Mouse (Mus musculus) intestine, postnatal 0 days (tissue): ENCODE results near the gene Prpf6. TPM values are rescaled to one million over a fixed set of nuclear protein-coding genes. Genes with fewer than 3 reads are reported as not detected.

Experiments used
- ATAC-seq: fragments of 200-750 bp; cut with Nextera tagmentation; 2 replicates; pipeline ENCODE4 v1.8.0; 2017; ENCODE audit warnings: mild to moderate bottlenecking, moderate TSS enrichment, moderate library complexity
- H3K27ac ChIP-seq: fragments of 300-500 bp; sonication (generic); 2 replicates; pipeline ENCODE4 v1.5.1; 2014; ENCODE audit warnings: mild to moderate bottlenecking, low read depth, low read length, moderate library complexity
- H3K27me3 ChIP-seq: fragments of 300-500 bp; sonication (generic); replicated peaks from 2 replicates; pipeline ENCODE4 v1.6.1; 2014; ENCODE audit warnings: low read length, mixed read lengths; ENCODE audit not compliant: control insufficient read depth, insufficient read depth
- H3K36me3 ChIP-seq: fragments of 300-500 bp; sonication (generic); 2 replicates; pipeline ENCODE4 v1.6.1; 2014; ENCODE audit warnings: mild to moderate bottlenecking, moderate library complexity; ENCODE audit not compliant: control insufficient read depth, insufficient read depth
- H3K4me1 ChIP-seq: fragments of 300-500 bp; sonication (generic); replicated peaks from 2 replicates; pipeline ENCODE4 v1.6.1; 2014; ENCODE audit warnings: antibody characterized with exemption, low read length, mixed read lengths; ENCODE audit not compliant: control insufficient read depth, insufficient read depth
- H3K4me2 ChIP-seq: fragments of 300-500 bp; sonication (generic); replicated peaks from 2 replicates; pipeline ENCODE4 v1.6.1; 2014; ENCODE audit warnings: low read depth, mild to moderate bottlenecking, moderate library complexity
- H3K4me3 ChIP-seq: fragments of 300-500 bp; sonication (generic); 2 replicates; pipeline ENCODE4 v1.5.1; 2014; ENCODE audit warnings: low read depth, low read length
- H3K9ac ChIP-seq: fragments of 300-500 bp; sonication (generic); 2 replicates; pipeline ENCODE4 v1.6.1; 2014; ENCODE audit warnings: mild to moderate bottlenecking, low read depth, low read length
- H3K9me3 ChIP-seq: fragments of 300-500 bp; sonication (generic); 2 replicates; pipeline ENCODE4 v1.6.1; 2016; ENCODE audit warnings: mixed run types; ENCODE audit not compliant: control insufficient read depth
- CTCF ChIP-seq: sonication (generic); IDR thresholded peaks from 2 replicates; pipeline ENCODE4 v1.5.1; 2016; ENCODE audit warnings: low read depth, mild to moderate bottlenecking, control low read depth, antibody characterized with exemption, moderate library complexity
- WGBS: fragments of 180-500 bp; shearing (Covaris S2); extraction: QIAGEN DNeasy Blood & Tissue Kit; methylation state at CpG from one replicate; pipeline ENCODE4 v1.1.7; 2014; 5-methylcytosine and 5-hydroxymethylcytosine counted together
- microRNA-seq: library from miRNA; unstranded; fragments of <30 nt; microRNA quantifications from one replicate; pipeline ENCODE4, GENCODE M21; 2016
- polyA plus RNA-seq: library from polyadenylated mRNA; unstranded; fragments of >200 nt; fragmentation: Nextera tagmentation; extraction: Ambion mirVana; gene quantifications from 2 replicates; pipeline ENCODE4 v1.2.1, GENCODE M21; 2015

Gene Prpf6
- polyA plus RNA-seq, 1 experiment from 2014 or later = 30.6 TPM

GRCm38 (mm10) chr2:181695776-181696175 is 104.1 kb downstream of the Prpf6 start:
- no peaks in the 10 kb centered on the region for H3K36me3 ChIP-seq
- no peak for ATAC-seq
- no peak overlapping the region for H3K27ac ChIP-seq
- H3K27me3 ChIP-seq = no peaks in the 10 kb centered on the region
- no peak overlapping the region for H3K9ac ChIP-seq
- WGBS = 67% methylated on average over 1 of the region's 1 CpGs
- no peaks in the 10 kb centered on the region for H3K9me3 ChIP-seq
- TF ChIP-seq CTCF = no peak
- H3K4me3 ChIP-seq = no peak overlapping the region
- no peak overlapping the region for H3K4me2 ChIP-seq
- H3K4me1 ChIP-seq = 0 out of 2 replicates have a peak, but pooled peaks cover 4% of the 10 kb centered on the region

- Histone ChIP-seq H3K27me3 (no peaks in the 10 kb centered on the region), H3K4me2 (no peak overlapping the region), H3K27ac (no peak overlapping the region), H3K4me1 (0 out of 2 replicates have a peak, but pooled peaks cover 4% of the 10 kb centered on the region), H3K9ac (no peak overlapping the region), H3K36me3 (no peaks in the 10 kb centered on the region), H3K4me3 (no peak overlapping the region), H3K9me3 (no peaks in the 10 kb centered on the region)
- no peak for TF ChIP-seq CTCF
- no peak for ATAC-seq
- WGBS = 78% methylated on average over 33 of the region's 33 CpGs
These were observed 105.2 kb downstream of the Prpf6 start for GRCm38 (mm10) chr2:181696801-181697420.

GRCm38 (mm10) chr2:181698241-181698640 is 106.6 kb downstream of the Prpf6 start, which contains the start of gene Lkaaear1:
Gene Lkaaear1 (minus strand): TSS chr2:181698442.
- Histone ChIP-seq H3K4me3 (no peak within 1 kb of the TSS), H3K4me2 (no peak within 1 kb of the TSS), H3K9me3 (no peaks in the 10 kb centered on the region), H3K36me3 (no peaks in the 10 kb centered on the region), H3K27ac (no peak within 1 kb of the TSS), H3K27me3 (no peaks in the 10 kb centered on the region), H3K4me1 (0 out of 2 replicates have a peak, but pooled peaks cover under 1% of the 10 kb centered on the region), H3K9ac (no peak within 1 kb of the TSS)
- 46% methylated on average over 5 of the region's 5 CpGs for WGBS
- TF ChIP-seq CTCF = no peak
- no peak for ATAC-seq

Small RNAs within 50 kb of the gene (microRNA-seq; reads per million reads assigned to microRNA genes)
- not detected for gene Mir7006

Other genes with a start within 250 kb of the Prpf6 start
- gene Zgpat, start 226.9 kb upstream of the Prpf6 start, polyA plus RNA-seq = 23.8 and 25.7 TPM in 2 replicates
- 32.1 TPM in 2 replicates for gene Arfrp1, start 226.5 kb upstream of the Prpf6 start, polyA plus RNA-seq
- gene Lime1, start 211.8 kb upstream of the Prpf6 start, polyA plus RNA-seq = 6.7 and 8.6 TPM in 2 replicates
- gene Zbtb46, start 132.4 kb upstream of the Prpf6 start, polyA plus RNA-seq = 2.1 and 2.3 TPM in 2 replicates
- 0.07 TPM in 1 of 2 replicates, not detected in the other for gene Abhd16b, start 98.7 kb upstream of the Prpf6 start, polyA plus RNA-seq
- 83.7 and 88.2 TPM in 2 replicates for gene Tpd52l2, start 94.7 kb upstream of the Prpf6 start, polyA plus RNA-seq
- 60.4 and 62.9 TPM in 2 replicates for gene Dnajc5, start 71.4 kb upstream of the Prpf6 start, polyA plus RNA-seq
- 49.4 and 60.2 TPM in 2 replicates for gene Uckl1, start 7.0 kb upstream of the Prpf6 start, polyA plus RNA-seq
- 13.0 and 16.2 TPM in 2 replicates for gene Zfp512b, start 935 bp downstream of the Prpf6 start, polyA plus RNA-seq
- gene Samd10, start 7.3 kb downstream of the Prpf6 start, polyA plus RNA-seq = 18.5 and 18.8 TPM in 2 replicates
- 0.26 and 0.55 TPM in 2 replicates for gene Gm29797, start 65.2 kb downstream of the Prpf6 start, polyA plus RNA-seq
- gene Sox18, start 79.8 kb downstream of the Prpf6 start, polyA plus RNA-seq = 24.7 and 28.5 TPM in 2 replicates
- 6.8 and 8.0 TPM in 2 replicates for gene Tcea2, start 88.4 kb downstream of the Prpf6 start, polyA plus RNA-seq
- 11.3 and 12.7 TPM in 2 replicates for gene Rgs19, start 102.1 kb downstream of the Prpf6 start, polyA plus RNA-seq
- not detected in 2 replicates for gene Lkaaear1, start 106.6 kb downstream of the Prpf6 start, polyA plus RNA-seq
- 0.64 and 0.78 TPM in 2 replicates for gene Oprl1, start 123.1 kb downstream of the Prpf6 start, polyA plus RNA-seq
- 0.46 and 1.0 TPM in 2 replicates for gene Myt1, start 171.5 kb downstream of the Prpf6 start, polyA plus RNA-seq
- gene Pcmtd2, start 246.0 kb downstream of the Prpf6 start, polyA plus RNA-seq = 19.0 and 22.8 TPM in 2 replicates